Mouse (Mus musculus) thymus, postnatal 36 days (tissue): ENCODE results near the gene Pak7.
A peak's percentile ranks its signal among the peaks of the same experiment; 100 is the strongest.

ENCODE experiments used
- DNase-seq, 2 experiments: peaks; one replicate each; pipeline ENCODE4 v3.0.0; 2022; ENCODE audit warnings: mixed read lengths in 2 of 2

Pak7 gene

DNA sequence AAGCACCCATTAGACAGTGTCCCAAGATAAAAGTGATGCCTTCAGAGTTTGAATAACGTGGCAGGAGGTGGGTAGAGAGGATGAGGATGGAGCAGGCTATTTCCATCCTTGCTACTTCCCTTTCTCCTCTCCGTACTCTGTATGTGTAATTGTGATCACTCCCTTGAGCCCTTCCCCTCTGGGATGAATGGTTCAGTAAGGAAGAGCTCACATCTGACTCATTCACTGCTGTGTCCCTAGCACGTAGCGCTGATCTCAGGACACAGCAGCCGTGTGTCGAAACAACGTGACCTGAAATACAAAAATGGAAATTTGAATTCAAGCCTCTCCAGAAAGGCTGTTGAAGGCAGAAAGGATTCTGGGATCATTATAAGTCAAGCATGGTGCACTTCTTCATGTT lies 237.0 kb downstream of the Pak7 start:
- no peak for DNase-seq

DNA sequence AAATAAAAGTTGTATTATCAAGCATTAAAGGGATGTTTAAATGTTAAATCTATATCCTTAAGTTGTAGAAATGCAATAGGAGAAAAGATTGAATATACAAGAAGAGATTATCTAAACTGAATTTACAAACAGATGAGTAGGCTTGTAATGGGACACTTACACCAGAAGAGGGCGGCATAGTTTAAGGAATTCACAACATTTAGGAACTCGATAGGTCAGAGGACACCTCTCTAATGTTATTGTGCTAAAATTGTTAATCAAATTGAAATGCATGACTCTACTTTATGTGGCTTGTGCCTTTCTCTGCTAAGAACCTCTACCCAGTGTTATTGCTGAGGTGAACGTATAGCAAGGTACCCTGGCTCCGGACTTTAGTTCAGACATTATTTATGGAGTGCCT lies 238.2 kb downstream of the Pak7 start:
- no peak for DNase-seq

DNA sequence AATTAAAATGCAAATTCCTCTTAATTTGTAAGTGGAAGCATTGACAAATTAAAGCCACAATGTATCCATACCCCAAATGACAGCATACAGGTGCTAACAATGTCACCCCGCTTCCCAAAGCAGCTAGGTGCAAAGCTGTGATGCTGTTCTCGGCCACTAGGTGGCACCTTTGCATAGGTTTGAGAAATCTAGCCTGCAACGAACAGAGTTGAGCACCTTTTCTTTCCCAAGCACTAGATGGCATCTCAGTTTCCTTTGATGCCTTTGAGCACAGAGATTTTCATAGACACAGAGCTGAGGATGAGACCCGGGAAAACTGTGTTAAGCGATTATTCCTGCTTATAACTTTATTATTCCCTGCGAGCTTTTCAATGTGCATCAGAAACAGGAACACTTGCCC lies 238.8 kb downstream of the Pak7 start:
- DNase-seq = peak; percentile 24 to 38

- no peak for DNase-seq
These were observed 247.0 kb downstream of the Pak7 start for GRCm38 (mm10) chr2:136140807-136141206.

DNA sequence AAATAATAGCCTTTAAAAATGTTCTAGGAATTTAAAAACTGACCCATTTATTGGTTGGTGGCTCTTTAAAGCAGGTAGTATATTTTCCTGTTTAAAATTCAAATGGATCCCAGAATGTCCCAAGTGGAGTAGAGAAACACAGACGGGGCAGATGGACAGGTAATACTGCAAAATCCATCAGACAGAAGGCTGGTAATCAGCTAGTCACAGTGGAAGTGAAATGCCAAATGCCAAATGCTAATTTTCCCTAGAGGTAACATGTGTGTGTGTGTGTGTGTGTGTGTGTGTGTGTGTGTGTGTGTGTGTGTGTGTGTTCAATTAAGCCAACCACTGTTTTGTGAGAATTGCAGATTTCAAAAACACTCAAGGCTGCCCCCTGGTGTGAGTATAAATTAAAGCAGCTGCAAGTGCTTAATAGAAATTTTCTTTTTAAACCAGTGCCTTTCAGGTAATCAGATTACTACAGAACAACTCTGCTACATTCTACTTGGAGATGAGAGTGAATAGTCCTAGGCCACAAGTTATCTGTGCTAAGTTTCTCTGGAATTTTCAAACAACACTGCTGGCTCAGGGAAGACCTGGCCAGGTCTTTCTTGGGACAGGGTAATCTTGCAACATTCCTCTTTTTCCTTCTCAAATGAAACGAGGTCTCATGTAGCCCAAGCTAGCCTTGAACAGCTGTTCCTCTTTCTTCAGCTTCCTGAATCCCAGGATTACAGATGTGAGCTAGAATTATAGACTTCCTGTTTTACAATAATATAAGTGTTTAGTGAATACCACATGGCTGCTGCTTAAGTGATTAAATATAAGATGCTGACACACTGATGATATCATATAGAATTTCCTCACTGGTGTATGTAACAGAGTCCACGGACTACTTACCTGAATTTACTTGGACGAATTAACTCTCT lies 248.4 kb downstream of the Pak7 start:
- no peak for DNase-seq

DNA sequence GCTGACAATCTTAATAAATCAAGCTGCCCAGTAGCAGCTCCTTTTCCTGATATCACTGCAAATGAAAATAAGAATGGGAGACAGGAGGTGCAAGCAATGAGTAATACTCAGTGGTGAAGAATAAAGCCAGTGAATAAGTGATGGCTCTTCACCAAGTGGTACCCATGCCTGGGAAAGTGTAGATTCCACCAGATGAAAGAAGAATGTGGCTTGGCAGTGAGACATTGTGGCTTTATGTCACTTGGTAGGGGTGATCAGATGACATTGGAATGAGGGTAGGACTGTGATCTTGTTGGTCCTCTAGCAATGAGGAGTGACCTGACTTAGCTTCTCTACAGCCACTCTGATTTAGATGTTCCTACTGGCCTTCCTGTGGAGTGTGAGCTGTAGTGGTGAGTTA lies 249.3 kb downstream of the Pak7 start:
- DNase-seq = no peak

GRCm38 (mm10) chr2:136121867-136122266 lies 265.9 kb downstream of the Pak7 start:
- DNase-seq = no peak

DNA sequence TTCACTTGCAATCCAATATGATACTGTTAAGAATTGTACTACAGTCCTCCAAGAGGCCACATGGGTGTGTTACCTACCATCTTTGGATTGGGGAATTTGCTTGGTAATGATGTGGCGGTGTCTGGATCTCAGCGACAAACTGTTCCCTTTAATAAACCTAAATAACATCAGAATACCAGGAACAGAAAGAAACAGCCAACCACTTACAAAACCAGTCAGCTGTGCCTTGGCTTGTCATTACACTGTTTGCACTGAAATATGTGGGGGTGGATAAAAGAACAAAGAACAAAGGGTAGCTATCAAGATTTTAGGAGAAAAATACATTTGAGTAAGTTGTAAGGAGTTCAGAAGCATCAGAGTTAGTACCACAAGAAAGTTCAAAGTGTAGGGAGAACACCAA lies 269.8 kb downstream of the Pak7 start:
- DNase-seq = no peak

- no peak for DNase-seq
These were observed 274.4 kb downstream of the Pak7 start for GRCm38 (mm10) chr2:136113374-136113773.

GRCm38 (mm10) chr2:136109038-136109363 lies 278.8 kb downstream of the Pak7 start:
- DNase-seq = no peak

GRCm38 (mm10) chr2:136108124-136109037 lies 279.4 kb downstream of the Pak7 start:
- DNase-seq = no peak

- no peak for DNase-seq
These were observed 280.2 kb downstream of the Pak7 start for GRCm38 (mm10) chr2:136107597-136107996.

- no peak for DNase-seq
These were observed 290.6 kb downstream of the Pak7 start for GRCm38 (mm10) chr2:136097143-136097542.

- no peak for DNase-seq
These were observed 291.8 kb downstream of the Pak7 start for GRCm38 (mm10) chr2:136095978-136096377.

DNA sequence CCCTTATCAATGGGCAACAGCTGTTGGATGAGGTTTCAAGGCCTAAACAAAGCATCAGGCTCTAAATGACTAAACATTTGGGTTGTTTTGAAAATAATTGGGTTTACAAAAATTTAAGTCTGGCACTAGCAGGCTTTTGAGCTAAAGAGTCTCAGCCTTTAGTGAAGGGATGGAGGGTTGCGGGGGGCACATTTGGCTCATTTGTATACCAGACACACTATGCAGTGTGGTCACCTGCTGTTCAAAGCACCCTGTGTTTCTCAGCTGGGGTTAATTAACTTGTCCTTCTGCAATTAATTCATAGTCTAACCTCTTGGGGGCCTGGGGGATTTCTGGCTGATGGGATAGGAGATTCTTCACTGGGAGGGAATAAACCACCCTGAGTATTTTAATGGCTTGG lies 323.4 kb downstream of the Pak7 start:
- DNase-seq = no peak

GRCm38 (mm10) chr2:136059029-136059669 lies 328.6 kb downstream of the Pak7 start:
- DNase-seq = no peak

- no peak for DNase-seq
These were observed 329.4 kb downstream of the Pak7 start for GRCm38 (mm10) chr2:136058398-136058797.

- DNase-seq = no peak
These were observed 329.9 kb downstream of the Pak7 start for GRCm38 (mm10) chr2:136057861-136058331.

GRCm38 (mm10) chr2:136051688-136052289 lies 336.0 kb downstream of the Pak7 start, which contains the start of gene Lamp5:
Gene Lamp5 (plus strand): TSS chr2:136052239.
- DNase-seq = no peak

- DNase-seq = no peak
These were observed 336.8 kb downstream of the Pak7 start for GRCm38 (mm10) chr2:136050793-136051615.

DNA sequence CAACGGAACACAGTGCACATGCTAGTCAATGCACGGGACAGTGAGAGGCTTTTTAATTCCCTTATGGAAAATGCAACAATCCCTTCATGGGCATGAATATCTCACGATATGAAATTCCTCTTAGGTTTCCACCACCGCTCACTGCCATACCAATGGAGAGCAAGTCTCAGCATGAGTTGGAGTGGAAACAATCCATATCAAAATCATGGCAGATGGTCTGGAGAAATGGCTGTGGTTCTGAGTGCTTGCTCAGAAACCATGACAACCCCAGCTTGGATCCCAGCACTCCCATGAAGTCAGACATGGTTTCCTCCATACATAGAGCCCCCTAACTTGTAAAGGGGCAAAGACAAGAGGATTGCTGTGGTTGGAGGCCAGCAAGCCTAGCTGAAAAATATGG lies 339.3 kb downstream of the Pak7 start:
- DNase-seq = no peak
